Mouse (Mus musculus) left cerebral cortex, adult 9 months (tissue): ENCODE measurements around the gene Prune1.

Experiments
- DNase-seq, 2 experiments: peaks; one replicate each; pipeline ENCODE4 v3.0.0; 2022; ENCODE audit warnings: low spot score in 2 of 2

Gene Prune1

GRCm38 (mm10) chr3:95239022-95239421 is 42.9 kb downstream of the Prune1 start:
- DNase-seq, result no peak

GRCm38 (mm10) chr3:95237541-95238099 is 44.3 kb downstream of the Prune1 start:
- no peak for DNase-seq

- DNase-seq, result no peak
These were observed 46.2 kb downstream of the Prune1 start for GRCm38 (mm10) chr3:95235386-95236301.

- DNase-seq, result no peak
These were observed 48.4 kb downstream of the Prune1 start for GRCm38 (mm10) chr3:95233303-95233980.

GRCm38 (mm10) chr3:95232771-95233170 is 49.1 kb downstream of the Prune1 start:
- DNase-seq, result no peak

- no peak for DNase-seq
These were observed 50.3 kb downstream of the Prune1 start, which contains the start of gene Mllt11 for GRCm38 (mm10) chr3:95231298-95232221. Gene Mllt11 (minus strand): TSS chr3:95232171.

- no peak for DNase-seq
These were observed 51.2 kb downstream of the Prune1 start for GRCm38 (mm10) chr3:95230495-95231297.

GRCm38 (mm10) chr3:95229781-95230494 is 51.9 kb downstream of the Prune1 start:
- DNase-seq, result peak in 1 of 2 experiments; percentile 58

- peak; percentile 55 to 65 for DNase-seq
These were observed 52.7 kb downstream of the Prune1 start for GRCm38 (mm10) chr3:95228894-95229780.

GRCm38 (mm10) chr3:95228148-95228893 is 53.6 kb downstream of the Prune1 start, which contains the start of gene Cdc42se1:
Gene Cdc42se1 (plus strand): TSS chr3:95228732.
- peak; percentile 77 to 87 for DNase-seq

- no peak for DNase-seq
These were observed 54.7 kb downstream of the Prune1 start for GRCm38 (mm10) chr3:95227214-95227613.

GRCm38 (mm10) chr3:95224295-95224694 is 57.6 kb downstream of the Prune1 start:
- DNase-seq, result no peak

GRCm38 (mm10) chr3:95223041-95223440 is 58.8 kb downstream of the Prune1 start:
- no peak for DNase-seq

- DNase-seq, result no peak
These were observed 63.3 kb downstream of the Prune1 start for GRCm38 (mm10) chr3:95218466-95219137.

GRCm38 (mm10) chr3:95217255-95218134 is 64.4 kb downstream of the Prune1 start, which contains the start of gene Gabpb2:
Gene Gabpb2 (minus strand): TSS chr3:95217916.
- DNase-seq, result peak; percentile 74 to 91

- no peak for DNase-seq
These were observed 65.1 kb downstream of the Prune1 start for GRCm38 (mm10) chr3:95216655-95217254.
